ENCODE assay signal across 24 mouse cellular contexts in genomic region chr13:102276885-102277284, GRCm38 (mm10).
"Had no signal": no experiment of that assay in that cellular context is flagged by ENCODE, and none has a peak within 500 bp of the region (broad histone marks: within the 10 kb centered on the region; RNA-seq: fewer than 3 reads in every experiment).

No protein-coding gene starts in this region.

- H3K4me1 ChIP-seq: kidney, embryonic 15.5 days; limb, embryonic 12.5 days; megakaryocyte, embryonic 14.5 days; midbrain, embryonic 10.5 days; midbrain, embryonic 13.5 days; neural tube, embryonic 13.5 days; stomach, embryonic 15.5 days had no signal

- H3K36me3 ChIP-seq: kidney, embryonic 15.5 days; limb, embryonic 12.5 days; limb, embryonic 15.5 days; midbrain, embryonic 10.5 days; midbrain, embryonic 13.5 days; neural tube, embryonic 13.5 days; stomach, embryonic 15.5 days had no signal

- H3K4me2 ChIP-seq: kidney, embryonic 15.5 days; limb, embryonic 12.5 days; limb, embryonic 15.5 days; liver, embryonic 11.5 days; lung, embryonic 14.5 days; midbrain, embryonic 13.5 days; neural tube, embryonic 13.5 days; stomach, embryonic 15.5 days had no signal

- ATAC-seq: liver, postnatal 0 days; lung, postnatal 0 days; midbrain, embryonic 13.5 days; midbrain, embryonic 16.5 days had no signal

- H3K27ac ChIP-seq: kidney, embryonic 15.5 days; limb, embryonic 12.5 days; limb, embryonic 15.5 days; liver, embryonic 14.5 days; midbrain, embryonic 10.5 days; midbrain, embryonic 13.5 days; neural tube, embryonic 13.5 days; stomach, embryonic 15.5 days had no signal

- DNase-seq: kidney, adult 11 months; kidney, adult 8-10 months; kidney, postnatal 10 days; kidney, postnatal 36 days; left cerebral cortex, postnatal 4 days; liver, postnatal 0 days; lung, embryonic 14.5 days; retina, postnatal 1 day; right cerebral cortex, postnatal 25 days; spleen, adult 18-20 months; thymus, postnatal 36 days had no signal

- H3K4me3 ChIP-seq: kidney, embryonic 15.5 days; limb, embryonic 12.5 days; limb, embryonic 15.5 days; megakaryocyte, embryonic 14.5 days; midbrain, embryonic 10.5 days; midbrain, embryonic 13.5 days; myocyte; neural tube, embryonic 13.5 days; stomach, embryonic 15.5 days had no signal

- H3K27me3 ChIP-seq: kidney, embryonic 15.5 days; limb, embryonic 12.5 days; megakaryocyte, embryonic 14.5 days; midbrain, embryonic 13.5 days; neural tube, embryonic 13.5 days; stomach, embryonic 15.5 days had no signal

- H3K9ac ChIP-seq: kidney, embryonic 15.5 days; limb, embryonic 12.5 days; limb, embryonic 15.5 days; liver, embryonic 14.5 days; liver, postnatal 0 days; lung, embryonic 14.5 days; midbrain, embryonic 13.5 days; neural tube, embryonic 13.5 days; stomach, embryonic 15.5 days had no signal

- H3K9me3 ChIP-seq: kidney, embryonic 15.5 days; limb, embryonic 15.5 days; megakaryocyte, embryonic 14.5 days; midbrain, embryonic 10.5 days; midbrain, embryonic 13.5 days; neural tube, embryonic 13.5 days; stomach, embryonic 15.5 days had no signal
